Mouse (Mus musculus) liver, embryonic 13.5 days (tissue): ENCODE measurements around the gene Hipk2. TPM values are rescaled to one million over a fixed set of nuclear protein-coding genes. Genes with fewer than 3 reads are reported as not detected.
A peak's percentile ranks its signal among the peaks of the same experiment; 100 is the strongest.

Source experiments
- ATAC-seq: fragments of 200-750 bp; cut with Nextera tagmentation; 2 replicates; pipeline ENCODE4 v1.8.0; 2017; ENCODE audit warnings: low read depth, mild to moderate bottlenecking, moderate number of reproducible peaks, moderate library complexity
- DNase-seq: peaks from one replicate; pipeline ENCODE4 v3.0.0; 2022
- H3K27ac ChIP-seq: fragments of 300-500 bp; sonication (generic); 2 replicates; pipeline ENCODE4 v1.5.1; 2015; ENCODE audit warnings: moderate library complexity, mild to moderate bottlenecking, inconsistent platforms
- H3K27me3 ChIP-seq: fragments of 300-500 bp; sonication (generic); 2 replicates; pipeline ENCODE4 v1.6.1; 2015; ENCODE audit warnings: mild to moderate bottlenecking, inconsistent platforms
- H3K36me3 ChIP-seq: fragments of 300-500 bp; sonication (generic); 2 replicates; pipeline ENCODE4 v1.6.1; 2015; ENCODE audit warnings: mild to moderate bottlenecking, inconsistent platforms
- H3K4me1 ChIP-seq: fragments of 300-500 bp; sonication (generic); replicated peaks from 2 replicates; pipeline ENCODE4 v1.6.1; 2015; ENCODE audit warnings: inconsistent platforms
- H3K4me2 ChIP-seq: fragments of 300-500 bp; sonication (generic); 2 replicates; pipeline ENCODE4 v1.6.1; 2015; ENCODE audit warnings: inconsistent platforms, mild to moderate bottlenecking, moderate library complexity
- H3K4me3 ChIP-seq: fragments of 300-500 bp; sonication (generic); replicated peaks from 2 replicates; pipeline ENCODE4 v1.5.1; 2015; ENCODE audit warnings: mild to moderate bottlenecking, inconsistent platforms
- H3K9ac ChIP-seq: fragments of 300-500 bp; sonication (generic); 2 replicates; pipeline ENCODE4 v1.6.1; 2015; ENCODE audit warnings: mild to moderate bottlenecking, inconsistent platforms
- H3K9me3 ChIP-seq: fragments of 300-500 bp; sonication (generic); replicated peaks from 2 replicates; pipeline ENCODE4 v1.6.1; 2016; ENCODE audit warnings: inconsistent platforms
- WGBS: fragments of 180-500 bp; shearing (Covaris S2); methylation state at CpG from one replicate; pipeline ENCODE4 v1.1.7; 2015; ENCODE audit not compliant: insufficient replicate concordance; 5-methylcytosine and 5-hydroxymethylcytosine counted together
- polyA plus RNA-seq: library from polyadenylated mRNA; unstranded; fragments of >200 nt; fragmentation: Nextera tagmentation; extraction: Ambion mirVana; gene quantifications from 2 replicates; pipeline ENCODE4 v1.2.1, GENCODE M21; 2015

Gene Hipk2
- polyA plus RNA-seq, 1 experiment from 2014 or later = 20.1 TPM

GRCm38 (mm10) chr6:38792966-38793365 is 83.0 kb downstream of the Hipk2 start:
- Histone ChIP-seq H3K4me3 (no peak overlapping the region), H3K9me3 (no peaks in the 10 kb centered on the region), H3K36me3 (peaks cover 61% of the 10 kb centered on the region), H3K27me3 (no peaks in the 10 kb centered on the region), H3K4me2 (no peak overlapping the region), H3K27ac (peak overlapping the region; percentile 21; the same call in 1 of the 2 replicates), H3K4me1 (peaks cover 72% of the 10 kb centered on the region), H3K9ac (no peak overlapping the region)
- ATAC-seq = no peak
- DNase-seq = no peak
- 83% methylated on average over 3 of the region's 3 CpGs for WGBS

- WGBS = 71% methylated on average over 5 of the region's 5 CpGs
- peak overlapping the region; percentile 81 for H3K27ac ChIP-seq
- H3K9ac ChIP-seq = peak overlapping the region; percentile 39
- H3K36me3 ChIP-seq = peaks cover 68% of the 10 kb centered on the region
- DNase-seq (no peak), ATAC-seq (no peak)
- H3K4me3 ChIP-seq = no peak overlapping the region
- peaks cover 66% of the 10 kb centered on the region for H3K4me1 ChIP-seq
- H3K9me3 ChIP-seq = no peaks in the 10 kb centered on the region
- no peak overlapping the region for H3K4me2 ChIP-seq
- no peaks in the 10 kb centered on the region for H3K27me3 ChIP-seq
These were observed 86.6 kb downstream of the Hipk2 start for GRCm38 (mm10) chr6:38789221-38789810.

GRCm38 (mm10) chr6:38787811-38788509 is 88.0 kb downstream of the Hipk2 start:
- H3K27me3 ChIP-seq = no peaks in the 10 kb centered on the region
- 71% methylated on average over 6 of the region's 6 CpGs for WGBS
- H3K9me3 ChIP-seq = no peaks in the 10 kb centered on the region
- peak overlapping the region; percentile 81 for H3K27ac ChIP-seq
- H3K9ac ChIP-seq = no peak overlapping the region; the same call in 1 of the 2 replicates
- peaks cover 56% of the 10 kb centered on the region for H3K36me3 ChIP-seq
- DNase-seq (peak; percentile 58), ATAC-seq (peak; percentile 79)
- H3K4me3 ChIP-seq = no peak overlapping the region
- H3K4me1 ChIP-seq = peaks cover 57% of the 10 kb centered on the region
- peak overlapping the region; percentile 41 for H3K4me2 ChIP-seq

- Histone ChIP-seq H3K27me3 (no peaks in the 10 kb centered on the region), H3K36me3 (peaks cover 50% of the 10 kb centered on the region), H3K4me3 (no peak overlapping the region), H3K27ac (peak overlapping the region; percentile 81), H3K9me3 (no peaks in the 10 kb centered on the region), H3K4me2 (no peak overlapping the region), H3K9ac (peak overlapping the region; percentile 39; the same call in 1 of the 2 replicates), H3K4me1 (peaks cover 61% of the 10 kb centered on the region)
- DNase-seq (no peak), ATAC-seq (peak; percentile 55; the same call in 1 of the 2 replicates)
- 32% methylated on average over 1 of the region's 1 CpGs for WGBS
These were observed 88.8 kb downstream of the Hipk2 start for GRCm38 (mm10) chr6:38787134-38787533.

GRCm38 (mm10) chr6:38785747-38786146 is 90.2 kb downstream of the Hipk2 start:
- Histone ChIP-seq H3K27ac (peak overlapping the region; percentile 0; the same call in 1 of the 2 replicates), H3K9me3 (no peaks in the 10 kb centered on the region), H3K27me3 (no peaks in the 10 kb centered on the region), H3K4me3 (no peak overlapping the region), H3K4me2 (no peak overlapping the region), H3K36me3 (peaks cover 40% of the 10 kb centered on the region), H3K9ac (no peak overlapping the region), H3K4me1 (peaks cover 66% of the 10 kb centered on the region)
- 29% methylated on average over 1 of the region's 1 CpGs for WGBS
- no peak for ATAC-seq
- no peak for DNase-seq

GRCm38 (mm10) chr6:38779411-38779810 is 96.6 kb downstream of the Hipk2 start:
- H3K4me2 ChIP-seq = peak overlapping the region; percentile 40

GRCm38 (mm10) chr6:38778887-38779286 is 97.1 kb downstream of the Hipk2 start:
- DNase-seq (peak; percentile 64), ATAC-seq (peak; percentile 97)
- Histone ChIP-seq H3K9ac (peak overlapping the region; percentile 43; the same call in 1 of the 2 replicates), H3K27me3 (no peaks in the 10 kb centered on the region), H3K36me3 (peaks cover 14% of the 10 kb centered on the region), H3K4me1 (peaks cover 61% of the 10 kb centered on the region), H3K4me2 (peak overlapping the region; percentile 40), H3K9me3 (no peaks in the 10 kb centered on the region), H3K4me3 (no peak overlapping the region), H3K27ac (peak overlapping the region; percentile 81)

More at GRCm38 (mm10) chr6:38779411-38779810, 96.6 kb downstream of the Hipk2 start:
- H3K4me3 ChIP-seq = no peak overlapping the region
- no peaks in the 10 kb centered on the region for H3K27me3 ChIP-seq
- ATAC-seq (peak; percentile 48; the same call in 1 of the 2 replicates), DNase-seq (no peak)
- H3K9ac ChIP-seq = peak overlapping the region; percentile 23
- peaks cover 56% of the 10 kb centered on the region for H3K4me1 ChIP-seq
- peak overlapping the region; percentile 81 for H3K27ac ChIP-seq
- H3K36me3 ChIP-seq = peaks cover 15% of the 10 kb centered on the region
- WGBS = 85% methylated on average over 7 of the region's 7 CpGs
- no peaks in the 10 kb centered on the region for H3K9me3 ChIP-seq

- Histone ChIP-seq H3K4me1 (peaks cover 79% of the 10 kb centered on the region), H3K4me2 (no peak overlapping the region), H3K27me3 (no peaks in the 10 kb centered on the region), H3K9me3 (no peaks in the 10 kb centered on the region), H3K9ac (no peak overlapping the region), H3K4me3 (no peak overlapping the region), H3K36me3 (peaks cover 18% of the 10 kb centered on the region), H3K27ac (no peak overlapping the region)
- no peak for ATAC-seq
- WGBS = 73% methylated on average over 2 of the region's 2 CpGs
- DNase-seq = no peak
These were observed 99.9 kb downstream of the Hipk2 start for GRCm38 (mm10) chr6:38776000-38776584.

GRCm38 (mm10) chr6:38772836-38773518 is 103.0 kb downstream of the Hipk2 start:
- Histone ChIP-seq H3K9ac (no peak overlapping the region), H3K27me3 (no peaks in the 10 kb centered on the region), H3K36me3 (peaks cover 42% of the 10 kb centered on the region), H3K4me3 (no peak overlapping the region), H3K27ac (no peak overlapping the region; the same call in 1 of the 2 replicates), H3K4me1 (peaks cover 68% of the 10 kb centered on the region), H3K9me3 (no peaks in the 10 kb centered on the region), H3K4me2 (no peak overlapping the region)
- DNase-seq = no peak
- ATAC-seq = no peak
- 77% methylated on average over 7 of the region's 7 CpGs for WGBS

GRCm38 (mm10) chr6:38771061-38771667 is 104.8 kb downstream of the Hipk2 start:
- DNase-seq (no peak), ATAC-seq (no peak)
- H3K4me2 ChIP-seq = no peak overlapping the region
- WGBS = 57% methylated on average over 4 of the region's 4 CpGs
- no peak overlapping the region for H3K4me3 ChIP-seq
- no peaks in the 10 kb centered on the region for H3K9me3 ChIP-seq
- no peak overlapping the region for H3K9ac ChIP-seq
- peak overlapping the region; percentile 30 for H3K27ac ChIP-seq
- H3K4me1 ChIP-seq = peaks cover 69% of the 10 kb centered on the region
- H3K36me3 ChIP-seq = peaks cover 55% of the 10 kb centered on the region
- no peaks in the 10 kb centered on the region for H3K27me3 ChIP-seq

- 84% methylated on average over 2 of the region's 2 CpGs for WGBS
- Histone ChIP-seq H3K9me3 (no peaks in the 10 kb centered on the region), H3K9ac (no peak overlapping the region), H3K4me2 (no peak overlapping the region), H3K27ac (peak overlapping the region; percentile 43; the same call in 1 of the 2 replicates), H3K4me3 (no peak overlapping the region), H3K27me3 (no peaks in the 10 kb centered on the region), H3K4me1 (peaks cover 67% of the 10 kb centered on the region), H3K36me3 (peaks cover 64% of the 10 kb centered on the region)
- no peak for DNase-seq
- ATAC-seq = no peak
These were observed 106.3 kb downstream of the Hipk2 start for GRCm38 (mm10) chr6:38769627-38770026.
